Mouse (Mus musculus) urinary bladder, adult 2 months (tissue): ENCODE results near the gene Anxa6. TPM values are rescaled to one million over a fixed set of nuclear protein-coding genes. Genes with fewer than 3 reads are reported as not detected.

Experiments
- DNase-seq: peaks from one replicate; pipeline ENCODE4 v3.0.0; 2022; ENCODE audit warnings: low spot score
- polyA plus RNA-seq: library from polyadenylated mRNA; depleted of rRNA; stranded (reverse); fragments of >200 nt; gene quantifications from 2 replicates; pipeline ENCODE4 v1.2.3, GENCODE M21; 2012

Anxa6 gene
- polyA plus RNA-seq, 1 experiment, result 204 TPM

- DNase-seq, result no peak
Measured at GRCm38 (mm10) chr11:54998284-54998683, 35.0 kb downstream of the Anxa6 start.

- DNase-seq, result no peak
Measured at GRCm38 (mm10) chr11:54996176-54996575, 37.1 kb downstream of the Anxa6 start.

GRCm38 (mm10) chr11:54989920-54990319 lies 43.3 kb downstream of the Anxa6 start:
- DNase-seq, result no peak

- DNase-seq, result no peak
Measured at GRCm38 (mm10) chr11:54988754-54989349, 44.4 kb downstream of the Anxa6 start.

GRCm38 (mm10) chr11:54987974-54988373 lies 45.3 kb downstream of the Anxa6 start:
- DNase-seq, result no peak

GRCm38 (mm10) chr11:54985086-54985485 lies 48.2 kb downstream of the Anxa6 start:
- no peak for DNase-seq

- DNase-seq, result no peak
Measured at GRCm38 (mm10) chr11:54984581-54984980, 48.7 kb downstream of the Anxa6 start.

GRCm38 (mm10) chr11:54984085-54984484 lies 49.2 kb downstream of the Anxa6 start:
- DNase-seq, result no peak

- no peak for DNase-seq
Measured at GRCm38 (mm10) chr11:54982520-54982919, 50.7 kb downstream of the Anxa6 start.

GRCm38 (mm10) chr11:54981630-54982029 lies 51.6 kb downstream of the Anxa6 start:
- no peak for DNase-seq

- no peak for DNase-seq
Measured at GRCm38 (mm10) chr11:54977385-54977937, 55.8 kb downstream of the Anxa6 start.

- DNase-seq, result no peak
Measured at GRCm38 (mm10) chr11:54976351-54976750, 56.9 kb downstream of the Anxa6 start.

GRCm38 (mm10) chr11:54975756-54976155 lies 57.5 kb downstream of the Anxa6 start:
- no peak for DNase-seq

- no peak for DNase-seq
Measured at GRCm38 (mm10) chr11:54975340-54975739, 57.9 kb downstream of the Anxa6 start.

GRCm38 (mm10) chr11:54974639-54975038 lies 58.6 kb downstream of the Anxa6 start:
- no peak for DNase-seq

- DNase-seq, result no peak
Measured at GRCm38 (mm10) chr11:54973481-54974212, 59.6 kb downstream of the Anxa6 start.

GRCm38 (mm10) chr11:54972789-54973188 lies 60.5 kb downstream of the Anxa6 start:
- DNase-seq, result no peak

- DNase-seq, result no peak
Measured at GRCm38 (mm10) chr11:54972049-54972723, 61.1 kb downstream of the Anxa6 start.

- DNase-seq, result no peak
Measured at GRCm38 (mm10) chr11:54971365-54972048, 61.7 kb downstream of the Anxa6 start.

GRCm38 (mm10) chr11:54965234-54965633 lies 68.0 kb downstream of the Anxa6 start:
- DNase-seq, result no peak

- no peak for DNase-seq
Measured at GRCm38 (mm10) chr11:54962810-54963209, 70.4 kb downstream of the Anxa6 start, which contains the start of gene Tnip1. Gene Tnip1, minus strand, starts transcription at chr11:54962917.

GRCm38 (mm10) chr11:54961921-54962320 lies 71.3 kb downstream of the Anxa6 start:
- DNase-seq, result no peak
